Mouse (Mus musculus) hindbrain, embryonic 14.5 days (tissue): Measurements from ENCODE around the gene Ptpn12. TPM values are rescaled to one million over a fixed set of nuclear protein-coding genes. Genes with fewer than 3 reads are reported as not detected.

Experiments used
- ATAC-seq: fragments of 200-750 bp; cut with Nextera tagmentation; 2 replicates; pipeline ENCODE4 v1.8.0; 2017; ENCODE audit warnings: moderate number of reproducible peaks, mild to moderate bottlenecking, moderate TSS enrichment, moderate library complexity; ENCODE audit not compliant: low FRiP score
- DNase-seq: peaks from one replicate; pipeline ENCODE4 v3.0.0-alpha.2; 2015; ENCODE audit warnings: low spot score
- H3K27ac ChIP-seq: fragments of 300-500 bp; sonication (generic); 2 replicates; pipeline ENCODE4 v1.5.1; 2014; ENCODE audit warnings: mild to moderate bottlenecking, moderate library complexity
- H3K27me3 ChIP-seq: fragments of 300-500 bp; sonication (generic); 2 replicates; pipeline ENCODE4 v1.6.1; 2014; ENCODE audit warnings: mild to moderate bottlenecking, low read length, mixed read lengths; ENCODE audit not compliant: control insufficient read depth, insufficient read depth
- H3K36me3 ChIP-seq: fragments of 300-500 bp; sonication (generic); replicated peaks from 2 replicates; pipeline ENCODE4 v1.6.1; 2014; ENCODE audit not compliant: control insufficient read depth, insufficient read depth
- H3K4me1 ChIP-seq: fragments of 300-500 bp; sonication (generic); replicated peaks from 2 replicates; pipeline ENCODE4 v1.6.1; 2014; ENCODE audit warnings: antibody characterized with exemption, low read length, mixed read lengths; ENCODE audit not compliant: control insufficient read depth, insufficient read depth
- H3K4me2 ChIP-seq: fragments of 300-500 bp; sonication (generic); replicated peaks from 2 replicates; pipeline ENCODE4 v1.6.1; 2014; ENCODE audit warnings: mild to moderate bottlenecking, moderate library complexity
- H3K4me3 ChIP-seq: fragments of 300-500 bp; sonication (generic); replicated peaks from 2 replicates; pipeline ENCODE4 v1.5.1; 2014; ENCODE audit warnings: mild to moderate bottlenecking, low read length
- H3K9ac ChIP-seq: fragments of 300-500 bp; sonication (generic); 2 replicates; pipeline ENCODE4 v1.6.1; 2014
- H3K9me3 ChIP-seq: fragments of 300-500 bp; sonication (generic); 2 replicates; pipeline ENCODE4 v1.6.1; 2016; ENCODE audit warnings: low read length; ENCODE audit not compliant: control insufficient read depth
- WGBS: fragments of 180-500 bp; shearing (Covaris S2); extraction: QIAGEN DNeasy Blood & Tissue Kit; methylation state at CpG from one replicate; pipeline ENCODE4 v1.1.7; 2014; 5-methylcytosine and 5-hydroxymethylcytosine counted together
- polyA plus RNA-seq: library from polyadenylated mRNA; unstranded; fragments of >200 nt; fragmentation: Nextera tagmentation; extraction: Ambion mirVana; gene quantifications from 2 replicates; pipeline ENCODE4 v1.2.1, GENCODE M21; 2014

Gene Ptpn12
- polyA plus RNA-seq, 1 experiment from 2014 or later = 28.9 TPM

DNA sequence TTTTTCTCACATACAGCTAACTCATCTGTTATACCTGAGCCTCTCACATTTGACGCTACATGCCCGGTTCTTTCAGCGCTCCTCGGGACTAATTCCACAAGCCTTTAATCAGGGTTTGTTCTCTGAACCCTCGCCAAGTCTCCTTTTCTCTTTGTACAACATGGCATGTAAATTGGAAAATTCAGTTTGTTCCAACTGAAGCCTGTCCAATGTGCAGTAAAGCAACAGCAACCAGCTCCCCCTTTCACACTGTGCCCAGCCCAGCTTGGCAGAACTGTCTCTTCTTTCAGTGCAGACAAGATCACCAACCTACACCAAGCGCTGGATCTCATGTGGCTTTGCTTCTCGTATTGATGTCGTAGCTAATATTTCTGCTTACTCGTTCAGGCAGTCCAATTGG lies 92.4 kb downstream of the Ptpn12 start:
- H3K36me3 ChIP-seq = no peaks in the 10 kb centered on the region
- no peaks in the 10 kb centered on the region for H3K27me3 ChIP-seq
- no peak overlapping the region for H3K4me2 ChIP-seq
- H3K4me1 ChIP-seq = no peaks in the 10 kb centered on the region
- DNase-seq (peak; percentile 41), ATAC-seq (no peak)
- H3K4me3 ChIP-seq = no peak overlapping the region
- no peaks in the 10 kb centered on the region for H3K9me3 ChIP-seq
- no peak overlapping the region for H3K9ac ChIP-seq
- no peak overlapping the region for H3K27ac ChIP-seq
- 76% methylated on average over 9 of the region's 9 CpGs for WGBS

GRCm38 (mm10) chr5:20960927-20961326 lies 94.8 kb downstream of the Ptpn12 start:
- H3K9me3 ChIP-seq = peaks cover 6% of the 10 kb centered on the region; the same call in 1 of the 2 replicates
- H3K36me3 ChIP-seq = no peaks in the 10 kb centered on the region
- H3K27me3 ChIP-seq = no peaks in the 10 kb centered on the region
- ATAC-seq (no peak), DNase-seq (no peak)
- no peak overlapping the region for H3K27ac ChIP-seq
- H3K4me3 ChIP-seq = no peak overlapping the region
- H3K9ac ChIP-seq = no peak overlapping the region
- H3K4me2 ChIP-seq = no peak overlapping the region
- H3K4me1 ChIP-seq = no peaks in the 10 kb centered on the region
- WGBS = 90% methylated on average over 2 of the region's 2 CpGs

- no peak for ATAC-seq
- no peak within 1 kb of the TSS for H3K4me3 ChIP-seq
- H3K9ac ChIP-seq = no peak within 1 kb of the TSS
- peaks cover 6% of the 10 kb centered on the region; the same call in 1 of the 2 replicates for H3K9me3 ChIP-seq
- no peak for DNase-seq
- no peaks in the 10 kb centered on the region for H3K27me3 ChIP-seq
- no peak within 1 kb of the TSS for H3K4me2 ChIP-seq
- WGBS = 96% methylated on average over 3 of the region's 3 CpGs
- no peaks in the 10 kb centered on the region for H3K36me3 ChIP-seq
- H3K27ac ChIP-seq = no peak within 1 kb of the TSS
- H3K4me1 ChIP-seq = no peaks in the 10 kb centered on the region
Observed at GRCm38 (mm10) chr5:20956298-20956697, 99.4 kb downstream of the Ptpn12 start, which contains the start of gene Rsbn1l. Rsbn1l (minus strand) TSS chr5:20956398.

GRCm38 (mm10) chr5:20955114-20955835 lies 100.4 kb downstream of the Ptpn12 start:
- Histone ChIP-seq H3K4me1 (no peaks in the 10 kb centered on the region), H3K4me3 (no peak overlapping the region), H3K27me3 (no peaks in the 10 kb centered on the region), H3K9ac (no peak overlapping the region), H3K4me2 (no peak overlapping the region), H3K36me3 (no peaks in the 10 kb centered on the region), H3K9me3 (peaks cover 6% of the 10 kb centered on the region; the same call in 1 of the 2 replicates), H3K27ac (no peak overlapping the region)
- ATAC-seq = no peak
- DNase-seq = no peak
- 81% methylated on average over 13 of the region's 13 CpGs for WGBS

- H3K9me3 ChIP-seq = peaks cover 6% of the 10 kb centered on the region; the same call in 1 of the 2 replicates
Observed at GRCm38 (mm10) chr5:20952337-20952925, 103.3 kb downstream of the Ptpn12 start.

DNA sequence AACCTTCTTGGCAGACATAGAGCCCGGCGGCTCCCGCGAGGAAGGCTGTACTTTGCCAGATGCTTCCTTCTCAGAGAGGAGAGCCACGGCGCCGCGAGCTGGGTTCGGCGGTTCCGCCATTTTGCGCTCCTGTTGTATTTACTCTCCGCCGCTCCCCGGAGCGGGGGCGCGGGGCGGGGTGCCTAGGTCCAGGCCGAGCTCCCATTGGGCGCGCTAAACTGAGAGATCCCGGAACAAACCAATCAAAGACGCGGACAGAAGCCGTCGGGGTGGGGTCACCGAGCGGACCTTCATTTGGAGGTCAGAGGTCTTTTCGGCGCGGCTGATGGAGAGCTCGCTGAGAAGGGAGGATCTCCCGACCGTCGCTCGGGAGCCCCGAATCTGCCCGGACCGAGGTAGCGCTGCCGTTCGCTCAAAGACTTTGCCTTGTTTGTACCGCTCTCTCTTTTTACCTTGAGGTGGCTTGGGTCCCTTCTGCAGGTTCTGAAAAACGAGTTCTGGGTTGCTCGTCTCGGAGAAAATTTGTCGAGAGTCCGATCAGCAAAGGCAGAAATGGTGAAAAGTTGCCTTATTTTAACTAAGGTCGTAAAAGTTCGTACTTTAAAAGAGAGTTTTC lies 103.9 kb downstream of the Ptpn12 start:
- Histone ChIP-seq H3K27ac (peak overlapping the region; percentile 99), H3K4me2 (peak overlapping the region; percentile 64), H3K4me1 (peaks cover 10% of the 10 kb centered on the region), H3K4me3 (peak overlapping the region; percentile 97), H3K9me3 (peaks cover 2% of the 10 kb centered on the region; the same call in 1 of the 2 replicates), H3K27me3 (no peaks in the 10 kb centered on the region), H3K36me3 (no peaks in the 10 kb centered on the region), H3K9ac (peak overlapping the region; percentile 90)
- under 1% methylated on average over 49 of the region's 51 CpGs for WGBS
- DNase-seq = peak; percentile 95
- peak; percentile 99 for ATAC-seq

More at GRCm38 (mm10) chr5:20952337-20952925, 103.3 kb downstream of the Ptpn12 start:
- H3K4me1 ChIP-seq = peaks cover 10% of the 10 kb centered on the region
- 27% methylated on average over 9 of the region's 9 CpGs for WGBS
- peak overlapping the region; percentile 90 for H3K9ac ChIP-seq
- peak overlapping the region; percentile 64 for H3K4me2 ChIP-seq
- DNase-seq = no peak
- 0 out of 2 replicates have a peak overlapping the region, but pooled peaks have one; percentile 99 for H3K27ac ChIP-seq
- no peaks in the 10 kb centered on the region for H3K27me3 ChIP-seq
- H3K4me3 ChIP-seq = peak overlapping the region; percentile 97
- no peak for ATAC-seq
- no peaks in the 10 kb centered on the region for H3K36me3 ChIP-seq

GRCm38 (mm10) chr5:20950855-20951650 lies 104.7 kb downstream of the Ptpn12 start:
- peak; percentile 49 for DNase-seq
- Histone ChIP-seq H3K9ac (peak overlapping the region; percentile 90), H3K4me1 (peaks cover 10% of the 10 kb centered on the region), H3K4me3 (peak overlapping the region; percentile 97), H3K36me3 (no peaks in the 10 kb centered on the region), H3K27ac (peak overlapping the region; percentile 99), H3K27me3 (no peaks in the 10 kb centered on the region), H3K9me3 (no peaks in the 10 kb centered on the region), H3K4me2 (peak overlapping the region; percentile 64)
- ATAC-seq = peak; percentile 73
- WGBS = under 1% methylated on average over 66 of the region's 88 CpGs

DNA sequence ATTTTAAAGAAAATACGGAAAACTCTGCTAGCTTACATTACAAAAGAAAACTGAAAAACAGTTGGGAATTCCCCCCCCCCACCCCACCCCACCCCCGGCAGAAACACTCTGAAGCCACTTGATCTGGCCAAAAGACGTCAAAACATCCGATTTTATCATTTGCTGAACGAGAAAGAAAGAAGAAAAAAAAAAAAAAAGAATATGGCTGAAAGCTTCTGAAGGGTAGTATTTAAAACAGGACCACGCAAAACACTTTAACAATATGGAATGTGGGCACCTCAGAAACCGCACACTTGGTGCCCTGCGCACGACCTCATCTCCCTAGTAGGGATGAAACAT lies 105.2 kb downstream of the Ptpn12 start:
- WGBS = under 1% methylated on average over 9 of the region's 9 CpGs
- Histone ChIP-seq H3K27me3 (no peaks in the 10 kb centered on the region), H3K4me3 (peak overlapping the region; percentile 97), H3K27ac (peak overlapping the region; percentile 99), H3K9ac (peak overlapping the region; percentile 90), H3K4me1 (peaks cover 10% of the 10 kb centered on the region), H3K9me3 (no peaks in the 10 kb centered on the region), H3K36me3 (no peaks in the 10 kb centered on the region), H3K4me2 (peak overlapping the region; percentile 64)
- ATAC-seq (no peak), DNase-seq (no peak)

- Histone ChIP-seq H3K4me2 (peak overlapping the region; percentile 64), H3K4me3 (peak overlapping the region; percentile 97), H3K27ac (no peak overlapping the region), H3K4me1 (peaks cover 10% of the 10 kb centered on the region), H3K9ac (peak overlapping the region; percentile 90), H3K9me3 (no peaks in the 10 kb centered on the region), H3K36me3 (no peaks in the 10 kb centered on the region), H3K27me3 (no peaks in the 10 kb centered on the region)
- 4% methylated on average over 5 of the region's 5 CpGs for WGBS
- no peak for ATAC-seq
- no peak for DNase-seq
Observed at GRCm38 (mm10) chr5:20950093-20950492, 105.6 kb downstream of the Ptpn12 start.
